Mouse (Mus musculus) CH12.LX (cell line): Measurements from ENCODE around the gene Ndufb4.

Experiments
- CTCF ChIP-seq, 2 experiments: IDR thresholded peaks in 1 of 2; conservative IDR thresholded peaks in 1 of 2; 2 replicates each; pipeline ENCODE4 v1.5.1; 2011 to 2012; ENCODE audit warnings: low read depth in 2 of 2, low read length in 2 of 2, improper control_type of control experiment in 1 of 2, inconsistent platforms in 1 of 2, mild to moderate bottlenecking in 1 of 2, moderate library complexity in 1 of 2
- ELF1 ChIP-seq: IDR thresholded peaks from 2 replicates; pipeline ENCODE4 v1.6.1; 2014; ENCODE audit warnings: low read depth, mild to moderate bottlenecking, inconsistent platforms, low read length, improper control_type of control experiment
- GABPA ChIP-seq: IDR thresholded peaks from 2 replicates; pipeline ENCODE4 v1.6.1; 2012; ENCODE audit warnings: low read depth, low read length, improper control_type of control experiment, inconsistent platforms; ENCODE audit not compliant: insufficient replicate concordance
- HCFC1 ChIP-seq: IDR thresholded peaks from 2 replicates; pipeline ENCODE4 v1.6.1; 2012; ENCODE audit warnings: low read depth, mild to moderate bottlenecking, inconsistent platforms, low read length, improper control_type of control experiment
- JUND ChIP-seq: conservative IDR thresholded peaks from 2 replicates; pipeline ENCODE4 v1.6.1; 2011; ENCODE audit warnings: low read depth, low read length, improper control_type of control experiment
- MAZ ChIP-seq: IDR thresholded peaks from 2 replicates; pipeline ENCODE4 v1.6.1; 2012; ENCODE audit warnings: low read depth, mild to moderate bottlenecking, inconsistent platforms, low read length, improper control_type of control experiment, moderate library complexity
- MEF2A ChIP-seq: IDR thresholded peaks from 2 replicates; pipeline ENCODE4 v1.6.1; 2014; ENCODE audit warnings: low read depth, mild to moderate bottlenecking, inconsistent platforms, low read length, improper control_type of control experiment, borderline replicate concordance
- NELFE ChIP-seq: IDR thresholded peaks from 2 replicates; pipeline ENCODE4 v1.6.1; 2011; ENCODE audit warnings: low read depth, low read length, improper control_type of control experiment
- NRF1 ChIP-seq: IDR thresholded peaks from 2 replicates; pipeline ENCODE4 v1.6.1; 2014; ENCODE audit warnings: low read depth, mild to moderate bottlenecking, inconsistent platforms, low read length, improper control_type of control experiment, moderate library complexity
- PAX5 ChIP-seq: IDR thresholded peaks from 2 replicates; pipeline ENCODE4 v1.6.1; 2012; ENCODE audit warnings: low read length, inconsistent platforms, mixed read lengths
- POLR2A ChIP-seq: IDR thresholded peaks from 2 replicates; pipeline ENCODE4 v1.6.1; 2011; ENCODE audit warnings: low read depth, mild to moderate bottlenecking, improper control_type of control experiment, low read length
- RAD21 ChIP-seq: IDR thresholded peaks from 2 replicates; pipeline ENCODE4 v1.6.1; 2011; ENCODE audit warnings: low read depth, mild to moderate bottlenecking, low read length, improper control_type of control experiment, moderate library complexity
- ZNF384 ChIP-seq: IDR thresholded peaks from 2 replicates; pipeline ENCODE4 v1.6.1; 2012; ENCODE audit warnings: low read depth, low read length, improper control_type of control experiment, inconsistent platforms

DNA sequence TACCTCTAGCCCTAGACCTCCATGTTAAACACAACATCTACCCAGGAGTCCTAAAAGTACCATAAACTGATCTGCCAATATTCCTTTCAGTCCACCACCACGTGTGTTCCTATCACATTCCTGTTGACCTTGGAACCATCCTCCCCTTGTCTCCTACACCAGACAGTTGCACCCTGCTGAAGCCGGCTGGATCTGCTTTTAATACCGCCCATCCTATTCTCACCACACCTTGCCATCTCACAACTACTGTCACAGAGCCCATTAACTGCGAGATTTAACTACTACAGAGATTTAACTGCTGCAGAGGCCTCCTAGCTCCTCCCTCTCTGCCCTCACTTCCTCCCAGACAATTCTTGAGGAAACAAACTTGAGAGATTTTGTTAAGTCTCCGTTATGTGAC lies 2.8 kb downstream of the Ndufb4 start:
- TF ChIP-seq CTCF (conservative IDR thresholded peaks at IDR 0.05 in 1 of 2, IDR thresholded peaks at IDR 0.05 in 1 of 2; ENCODE audit: low read depth in 2 of 2, low read length in 2 of 2) (no peak), MAZ (no peak), POLR2A (no peak), NELFE (no peak), GABPA (no peak), NRF1 (no peak), ELF1 (no peak), JUND (no peak), PAX5 (no peak), ZNF384 (no peak), RAD21 (no peak), MEF2A (no peak), HCFC1 (no peak)
